ENCODE assay signal across 9 mouse cellular contexts in the genomic region with DNA sequence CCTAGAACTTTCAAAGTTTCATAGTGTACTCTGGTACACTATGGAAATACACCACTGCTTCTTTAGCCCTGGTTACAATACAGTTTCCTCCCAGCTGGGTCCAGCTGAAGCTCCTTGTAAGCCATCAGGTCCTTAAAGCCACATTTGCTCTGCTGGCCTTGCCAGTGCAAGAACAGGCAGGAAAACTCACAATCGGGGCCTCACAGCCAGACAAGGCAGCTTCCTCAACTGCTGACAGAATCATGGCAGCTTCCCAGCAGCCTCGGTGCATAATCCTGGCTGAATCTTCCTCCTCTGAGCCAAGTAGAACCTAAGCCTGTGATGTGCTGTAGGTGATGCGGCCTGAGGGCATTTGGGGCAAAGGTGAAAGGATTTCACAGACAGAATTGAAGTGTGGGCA.
A peak's percentile ranks its signal among the peaks of the same experiment; 100 is the strongest.
DNase-seq lines count a peak whose midpoint lies in the region; ATAC-seq and TF ChIP-seq lines count a peak whose summit lies in the region.
"Had no signal": no experiment of that assay in that cellular context is flagged by ENCODE, and none has a peak within 500 bp of the region (broad histone marks: within the 10 kb centered on the region; RNA-seq: fewer than 3 reads in every experiment).

No protein-coding gene starts in this region.

- peak; percentile 49 for DNase-seq in forebrain, embryonic 14.5 days (ENCODE audit: low spot score)
- peak; percentile 36 for DNase-seq in midbrain, postnatal 0 days (ENCODE audit: low spot score)
- no peak for DNase-seq in frontal cortex, postnatal 14 days (ENCODE audit: low spot score in 2 of 2)
- no peak for DNase-seq in spleen, postnatal 14 days (ENCODE audit: low spot score in 2 of 2)

- H3K4me3 ChIP-seq in forebrain, embryonic 14.5 days (ENCODE audit: low read depth, low read length) = no peak overlapping the region
- H3K4me3 ChIP-seq in forebrain, embryonic 16.5 days (replicated peaks; ENCODE audit: low read length) = no peak overlapping the region
- H3K4me3 ChIP-seq in midbrain, postnatal 0 days (ENCODE audit: low read depth, low read length) = no peak overlapping the region
- no peak overlapping the region for H3K4me3 ChIP-seq in midbrain, embryonic 13.5 days (replicated peaks)
- no peak overlapping the region for H3K4me3 ChIP-seq in intestine, embryonic 15.5 days (replicated peaks)
- H3K4me3 ChIP-seq: hindbrain, embryonic 15.5 days had no signal

- H3K4me2 ChIP-seq in forebrain, embryonic 14.5 days (ENCODE audit: low read length) = no peak overlapping the region
- H3K4me2 ChIP-seq in forebrain, embryonic 16.5 days (ENCODE audit: low read length) = no peak overlapping the region
- H3K4me2 ChIP-seq in midbrain, postnatal 0 days (ENCODE audit: low read depth, low read length, poor library complexity, severe bottlenecking) = no peak overlapping the region
- no peak overlapping the region for H3K4me2 ChIP-seq in midbrain, embryonic 13.5 days (replicated peaks)
- no peak overlapping the region for H3K4me2 ChIP-seq in intestine, embryonic 15.5 days (replicated peaks)
- H3K4me2 ChIP-seq: hindbrain, embryonic 15.5 days had no signal

- no peak for TF ChIP-seq CTCF in midbrain, postnatal 0 days (IDR thresholded peaks at IDR 0.05)

- 42% methylated on average over 3 of the region's 3 CpGs for WGBS in forebrain, embryonic 14.5 days
- WGBS in forebrain, embryonic 16.5 days = 42% methylated on average over 3 of the region's 3 CpGs
- 60% methylated on average over 3 of the region's 3 CpGs for WGBS in midbrain, postnatal 0 days
- 81% methylated on average over 3 of the region's 3 CpGs for WGBS in midbrain, embryonic 13.5 days
- 46% methylated on average over 3 of the region's 3 CpGs for WGBS in intestine, embryonic 15.5 days

- no peak overlapping the region for H3K27ac ChIP-seq in forebrain, embryonic 14.5 days (ENCODE audit: low read depth, low read length)
- no peak overlapping the region for H3K27ac ChIP-seq in forebrain, embryonic 16.5 days (ENCODE audit: low read length)
- H3K27ac ChIP-seq in midbrain, postnatal 0 days (ENCODE audit: low read depth, low read length) = no peak overlapping the region
- no peak overlapping the region for H3K27ac ChIP-seq in midbrain, embryonic 13.5 days
- H3K27ac ChIP-seq in intestine, embryonic 15.5 days = no peak overlapping the region
- H3K27ac ChIP-seq: hindbrain, embryonic 15.5 days had no signal

- H3K9me3 ChIP-seq in forebrain, embryonic 14.5 days (replicated peaks; ENCODE audit: control insufficient read depth, low read length) = no peaks in the 10 kb centered on the region
- H3K9me3 ChIP-seq in forebrain, embryonic 16.5 days (ENCODE audit: control insufficient read depth, low read length) = no peaks in the 10 kb centered on the region
- no peaks in the 10 kb centered on the region for H3K9me3 ChIP-seq in midbrain, postnatal 0 days (ENCODE audit: low read length)
- no peaks in the 10 kb centered on the region for H3K9me3 ChIP-seq in midbrain, embryonic 13.5 days
- H3K9me3 ChIP-seq in intestine, embryonic 15.5 days = no peaks in the 10 kb centered on the region
- H3K9me3 ChIP-seq: hindbrain, embryonic 15.5 days had no signal

- H3K27me3 ChIP-seq in forebrain, embryonic 14.5 days (replicated peaks; ENCODE audit: control insufficient read depth, insufficient read depth, low read length) = no peaks in the 10 kb centered on the region
- no peaks in the 10 kb centered on the region for H3K27me3 ChIP-seq in forebrain, embryonic 16.5 days (replicated peaks; ENCODE audit: control insufficient read depth, insufficient read depth, low read length)
- H3K27me3 ChIP-seq in midbrain, postnatal 0 days (ENCODE audit: insufficient read depth, low read length) = no peaks in the 10 kb centered on the region
- no peaks in the 10 kb centered on the region for H3K27me3 ChIP-seq in midbrain, embryonic 13.5 days
- H3K27me3 ChIP-seq in intestine, embryonic 15.5 days (replicated peaks) = no peaks in the 10 kb centered on the region
- H3K27me3 ChIP-seq: hindbrain, embryonic 15.5 days had no signal

- H3K9ac ChIP-seq in forebrain, embryonic 14.5 days (ENCODE audit: low read length) = no peak overlapping the region
- H3K9ac ChIP-seq in forebrain, embryonic 16.5 days (replicated peaks; ENCODE audit: low read depth, low read length) = no peak overlapping the region
- no peak overlapping the region for H3K9ac ChIP-seq in midbrain, postnatal 0 days (replicated peaks; ENCODE audit: low read length, poor library complexity, severe bottlenecking)
- H3K9ac ChIP-seq in midbrain, embryonic 13.5 days (replicated peaks) = no peak overlapping the region
- H3K9ac ChIP-seq in intestine, embryonic 15.5 days = no peak overlapping the region
- H3K9ac ChIP-seq: hindbrain, embryonic 15.5 days had no signal

- no peaks in the 10 kb centered on the region for H3K36me3 ChIP-seq in forebrain, embryonic 14.5 days (ENCODE audit: control insufficient read depth, insufficient read depth, low read length)
- no peaks in the 10 kb centered on the region for H3K36me3 ChIP-seq in forebrain, embryonic 16.5 days (ENCODE audit: control insufficient read depth, insufficient read depth)
- H3K36me3 ChIP-seq in midbrain, postnatal 0 days (ENCODE audit: insufficient read depth, low read length) = no peaks in the 10 kb centered on the region
- H3K36me3 ChIP-seq in midbrain, embryonic 13.5 days = no peaks in the 10 kb centered on the region
- H3K36me3 ChIP-seq in intestine, embryonic 15.5 days = no peaks in the 10 kb centered on the region
- H3K36me3 ChIP-seq: hindbrain, embryonic 15.5 days had no signal

- no peak for ATAC-seq in forebrain, embryonic 14.5 days
- no peak for ATAC-seq in forebrain, embryonic 16.5 days
- no peak for ATAC-seq in midbrain, postnatal 0 days (ENCODE audit: low FRiP score)
- ATAC-seq in midbrain, embryonic 13.5 days = no peak
- 0 out of 2 replicates have a peak, but pooled peaks have one; percentile 56 for ATAC-seq in intestine, embryonic 15.5 days
- no peak for ATAC-seq in megakaryocyte-erythroid progenitor cell, adult 5-6 weeks (replicated peaks; ENCODE audit: low FRiP score, low TSS enrichment, poor library complexity, severe bottlenecking)

- peaks cover 19% of the 10 kb centered on the region for H3K4me1 ChIP-seq in forebrain, embryonic 14.5 days (ENCODE audit: control insufficient read depth, insufficient read depth, low read length)
- peaks cover 33% of the 10 kb centered on the region for H3K4me1 ChIP-seq in forebrain, embryonic 16.5 days (replicated peaks; ENCODE audit: control insufficient read depth, insufficient read depth, low read length)
- H3K4me1 ChIP-seq in midbrain, postnatal 0 days (ENCODE audit: insufficient read depth, low read length) = peaks cover 8% of the 10 kb centered on the region; the same call in 1 of the 2 replicates
- peaks cover 11% of the 10 kb centered on the region; the same call in 1 of the 2 replicates for H3K4me1 ChIP-seq in midbrain, embryonic 13.5 days (replicated peaks)
- peaks cover 25% of the 10 kb centered on the region for H3K4me1 ChIP-seq in intestine, embryonic 15.5 days (replicated peaks)

Comparison
In these comparisons a context has a peak if more than half of its experiments do, and no peak if none do; other contexts are left out.
1. DNase-seq: peak in forebrain, embryonic 14.5 days (single experiment) and midbrain, postnatal 0 days (single experiment); none in frontal cortex, postnatal 14 days (0 of 2) and spleen, postnatal 14 days (0 of 2).